Mouse (Mus musculus) ES-Bruce4 (cell line): ENCODE results near the gene Prkag2.

Experiments
- CTCF ChIP-seq: IDR thresholded peaks from one replicate; pipeline ENCODE4 v1.8.1; 2011; ENCODE audit warnings: low read depth, low read length
- EP300 ChIP-seq: IDR thresholded peaks from 2 replicates; pipeline ENCODE4 v1.6.1; 2011; ENCODE audit warnings: low read depth, low read length; ENCODE audit not compliant: insufficient read depth
- POLR2A ChIP-seq: IDR thresholded peaks from one replicate; pipeline ENCODE4 v1.8.1; 2011; ENCODE audit warnings: low read length; ENCODE audit not compliant: insufficient read depth

- TF ChIP-seq CTCF, result no peak
- TF ChIP-seq EP300, result no peak
- TF ChIP-seq POLR2A, result no peak
Observed at GRCm38 (mm10) chr5:25149331-25149965, 49.0 kb upstream of the Prkag2 start.
